Mouse (Mus musculus): Measurements from ENCODE around the gene Osbpl6. TPM values are rescaled to one million over a fixed set of nuclear protein-coding genes. Genes with fewer than 3 reads are reported as not detected.

Gene Osbpl6
- polyA plus RNA-seq, 1 experiment from 2014 or later = 12.7 TPM

DNA sequence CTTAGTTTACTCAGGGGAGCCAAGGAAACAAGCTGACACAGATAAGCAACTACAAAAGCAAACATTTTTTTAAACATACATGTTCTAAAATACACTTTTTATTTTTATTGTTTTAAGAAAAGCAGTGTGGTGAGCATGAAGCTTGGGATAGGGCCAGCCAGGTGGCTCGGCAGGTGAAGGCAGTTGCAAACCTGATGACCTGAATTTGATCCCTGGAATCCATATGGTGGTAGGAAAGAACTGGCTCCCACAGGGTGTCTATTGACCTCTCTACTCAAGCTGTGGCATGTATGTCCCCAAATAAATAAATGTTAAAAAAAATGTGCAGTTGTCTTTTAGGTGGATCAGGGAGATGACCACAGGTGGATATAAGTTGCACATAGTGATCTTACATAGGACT lies 3.2 kb downstream of the Osbpl6 start:
- WGBS = 74% methylated on average over 1 of the region's 1 CpGs
- no peaks in the 10 kb centered on the region for H3K4me1 ChIP-seq (ENCODE audit: control insufficient read depth, insufficient read depth, low read length)
- no peaks in the 10 kb centered on the region for H3K36me3 ChIP-seq (ENCODE audit: control insufficient read depth, insufficient read depth, low read length)
- H3K27ac ChIP-seq (ENCODE audit: low read length) = no peak overlapping the region
- ATAC-seq (ENCODE audit: insufficient number of reproducible peaks, insufficient read depth, low FRiP score, low read depth) = no peak
- H3K4me2 ChIP-seq (replicated peaks; ENCODE audit: low read depth, low read length) = no peak overlapping the region
- no peaks in the 10 kb centered on the region for H3K9me3 ChIP-seq (ENCODE audit: control insufficient read depth, low read depth, low read length)
- H3K27me3 ChIP-seq (ENCODE audit: control insufficient read depth, insufficient read depth, low read length) = no peaks in the 10 kb centered on the region
- no peak overlapping the region for H3K9ac ChIP-seq (replicated peaks; ENCODE audit: low read depth, low read length)
- no peak overlapping the region for H3K4me3 ChIP-seq (ENCODE audit: low read depth, low read length)

DNA sequence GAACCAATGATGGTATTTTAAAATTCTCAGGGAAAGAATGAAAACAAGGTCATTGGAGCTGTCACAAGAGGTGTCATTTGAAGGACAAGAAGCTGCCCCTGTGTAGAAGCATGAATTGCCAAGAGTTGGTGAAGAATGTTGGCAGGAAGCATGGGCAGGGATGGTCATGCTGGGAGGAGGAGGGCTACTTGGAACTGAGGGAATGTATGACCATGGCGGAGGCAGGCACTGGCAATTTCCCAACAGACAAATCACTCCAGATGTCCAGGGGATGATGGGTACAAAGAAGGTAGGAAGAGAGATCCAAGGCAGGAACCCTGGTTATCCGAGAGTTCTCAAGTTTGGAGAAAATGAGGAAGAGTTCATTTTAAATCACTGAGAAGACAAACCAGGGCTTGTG lies 3.7 kb downstream of the Osbpl6 start:
- Histone ChIP-seq H3K36me3 (ENCODE audit: control insufficient read depth, insufficient read depth, low read length) (no peaks in the 10 kb centered on the region), H3K4me3 (ENCODE audit: low read depth, low read length) (no peak overlapping the region), H3K9ac (replicated peaks; ENCODE audit: low read depth, low read length) (no peak overlapping the region), H3K9me3 (ENCODE audit: control insufficient read depth, low read depth, low read length) (no peaks in the 10 kb centered on the region), H3K4me1 (ENCODE audit: control insufficient read depth, insufficient read depth, low read length) (no peaks in the 10 kb centered on the region), H3K27ac (ENCODE audit: low read length) (no peak overlapping the region), H3K4me2 (replicated peaks; ENCODE audit: low read depth, low read length) (no peak overlapping the region), H3K27me3 (ENCODE audit: control insufficient read depth, insufficient read depth, low read length) (no peaks in the 10 kb centered on the region)
- no peak for ATAC-seq (ENCODE audit: insufficient number of reproducible peaks, insufficient read depth, low FRiP score, low read depth)
- 93% methylated on average over 2 of the region's 2 CpGs for WGBS

- H3K27ac ChIP-seq (ENCODE audit: low read length) = no peak overlapping the region
- WGBS = 73% methylated on average over 2 of the region's 2 CpGs
- no peak for ATAC-seq (ENCODE audit: insufficient number of reproducible peaks, insufficient read depth, low FRiP score, low read depth)
These were observed 6.6 kb downstream of the Osbpl6 start for GRCm38 (mm10) chr2:76412924-76413323.

GRCm38 (mm10) chr2:76417446-76418141 lies 11.3 kb downstream of the Osbpl6 start:
- Histone ChIP-seq H3K27me3 (ENCODE audit: control insufficient read depth, insufficient read depth, low read length) (no peaks in the 10 kb centered on the region), H3K4me2 (replicated peaks; ENCODE audit: low read depth, low read length) (no peak overlapping the region), H3K4me3 (ENCODE audit: low read depth, low read length) (no peak overlapping the region), H3K9me3 (ENCODE audit: control insufficient read depth, low read depth, low read length) (no peaks in the 10 kb centered on the region), H3K4me1 (ENCODE audit: control insufficient read depth, insufficient read depth, low read length) (no peaks in the 10 kb centered on the region), H3K36me3 (ENCODE audit: control insufficient read depth, insufficient read depth, low read length) (no peaks in the 10 kb centered on the region), H3K9ac (replicated peaks; ENCODE audit: low read depth, low read length) (no peak overlapping the region), H3K27ac (ENCODE audit: low read length) (no peak overlapping the region)
- WGBS = 93% methylated on average over 14 of the region's 14 CpGs
- no peak for ATAC-seq (ENCODE audit: insufficient number of reproducible peaks, insufficient read depth, low FRiP score, low read depth)

More at GRCm38 (mm10) chr2:76412924-76413323, 6.6 kb downstream of the Osbpl6 start:
- no peaks in the 10 kb centered on the region for H3K4me1 ChIP-seq (ENCODE audit: control insufficient read depth, insufficient read depth, low read length)
- H3K36me3 ChIP-seq (ENCODE audit: control insufficient read depth, insufficient read depth, low read length) = no peaks in the 10 kb centered on the region
- H3K4me3 ChIP-seq (ENCODE audit: low read depth, low read length) = no peak overlapping the region
- H3K27me3 ChIP-seq (ENCODE audit: control insufficient read depth, insufficient read depth, low read length) = no peaks in the 10 kb centered on the region
- H3K4me2 ChIP-seq (replicated peaks; ENCODE audit: low read depth, low read length) = no peak overlapping the region
- H3K9ac ChIP-seq (replicated peaks; ENCODE audit: low read depth, low read length) = no peak overlapping the region
- H3K9me3 ChIP-seq (ENCODE audit: control insufficient read depth, low read depth, low read length) = no peaks in the 10 kb centered on the region

DNA sequence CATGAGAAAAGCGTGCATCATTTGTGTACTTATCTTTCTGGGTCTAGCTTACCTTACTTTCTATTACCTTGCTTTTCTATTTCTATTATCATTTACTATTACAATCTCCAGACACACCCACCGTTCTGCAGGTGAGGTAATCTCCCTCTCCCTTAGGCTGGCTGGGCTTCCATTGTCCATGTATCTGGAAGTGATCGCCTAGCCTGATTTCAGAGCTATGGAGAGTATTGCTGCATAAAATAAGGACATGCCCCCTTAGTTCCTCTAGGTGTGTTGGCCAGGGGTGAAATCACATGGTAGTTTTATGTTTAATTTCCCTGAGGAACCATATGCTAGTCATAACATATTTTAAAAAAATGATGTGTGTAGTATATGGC lies 11.8 kb downstream of the Osbpl6 start:
- Histone ChIP-seq H3K4me1 (ENCODE audit: control insufficient read depth, insufficient read depth, low read length) (no peaks in the 10 kb centered on the region), H3K27me3 (ENCODE audit: control insufficient read depth, insufficient read depth, low read length) (no peaks in the 10 kb centered on the region), H3K36me3 (ENCODE audit: control insufficient read depth, insufficient read depth, low read length) (no peaks in the 10 kb centered on the region), H3K4me2 (replicated peaks; ENCODE audit: low read depth, low read length) (no peak overlapping the region), H3K27ac (ENCODE audit: low read length) (no peak overlapping the region), H3K9me3 (ENCODE audit: control insufficient read depth, low read depth, low read length) (no peaks in the 10 kb centered on the region), H3K9ac (replicated peaks; ENCODE audit: low read depth, low read length) (no peak overlapping the region), H3K4me3 (ENCODE audit: low read depth, low read length) (no peak overlapping the region)
- no peak for ATAC-seq (ENCODE audit: insufficient number of reproducible peaks, insufficient read depth, low FRiP score, low read depth)
- 84% methylated on average over 3 of the region's 3 CpGs for WGBS

DNA sequence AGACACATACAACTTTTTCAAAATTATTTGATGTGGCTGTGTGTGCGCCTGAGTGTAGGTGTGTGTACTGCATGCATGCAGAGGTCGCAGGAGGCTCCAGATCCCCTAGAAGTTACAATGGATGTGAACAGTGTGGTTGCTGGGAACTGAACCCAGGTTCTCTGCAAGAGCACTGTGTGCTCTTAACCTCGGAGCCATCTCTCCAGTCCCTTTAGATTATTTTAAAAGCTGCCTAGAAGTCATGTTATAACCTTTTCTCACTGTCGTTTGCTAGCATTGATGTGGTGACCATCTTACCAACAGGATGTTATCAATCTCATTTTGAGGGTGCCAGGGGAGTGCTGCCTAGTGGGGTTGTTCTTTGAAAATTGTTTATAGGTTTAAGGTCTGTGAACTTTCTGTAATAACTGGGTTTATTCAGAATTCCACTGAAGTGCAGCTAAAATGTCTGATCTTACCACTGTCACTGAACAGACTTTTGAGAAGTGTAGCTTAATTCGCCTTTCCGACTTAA lies 15.2 kb downstream of the Osbpl6 start:
- 69% methylated on average over 6 of the region's 6 CpGs for WGBS
- no peak for ATAC-seq (ENCODE audit: insufficient number of reproducible peaks, insufficient read depth, low FRiP score, low read depth)

GRCm38 (mm10) chr2:76426816-76427215 lies 20.5 kb downstream of the Osbpl6 start:
- H3K4me1 ChIP-seq (ENCODE audit: control insufficient read depth, insufficient read depth, low read length) = no peaks in the 10 kb centered on the region
- no peak overlapping the region for H3K4me3 ChIP-seq (ENCODE audit: low read depth, low read length)
- no peak overlapping the region for H3K4me2 ChIP-seq (replicated peaks; ENCODE audit: low read depth, low read length)
- ATAC-seq (ENCODE audit: insufficient number of reproducible peaks, insufficient read depth, low FRiP score, low read depth) = no peak
- H3K9me3 ChIP-seq (ENCODE audit: control insufficient read depth, low read depth, low read length) = no peaks in the 10 kb centered on the region
- no peaks in the 10 kb centered on the region for H3K36me3 ChIP-seq (ENCODE audit: control insufficient read depth, insufficient read depth, low read length)
- H3K27ac ChIP-seq (ENCODE audit: low read length) = no peak overlapping the region
- H3K9ac ChIP-seq (replicated peaks; ENCODE audit: low read depth, low read length) = no peak overlapping the region
- no peaks in the 10 kb centered on the region for H3K27me3 ChIP-seq (ENCODE audit: control insufficient read depth, insufficient read depth, low read length)
- 47% methylated on average over 3 of the region's 3 CpGs for WGBS

More for the DNA sequence above, 15.2 kb downstream of the Osbpl6 start:
- no peaks in the 10 kb centered on the region for H3K4me1 ChIP-seq (ENCODE audit: control insufficient read depth, insufficient read depth, low read length)
- H3K4me2 ChIP-seq (replicated peaks; ENCODE audit: low read depth, low read length) = no peak overlapping the region
- no peaks in the 10 kb centered on the region for H3K9me3 ChIP-seq (ENCODE audit: control insufficient read depth, low read depth, low read length)
- no peaks in the 10 kb centered on the region for H3K36me3 ChIP-seq (ENCODE audit: control insufficient read depth, insufficient read depth, low read length)
- no peaks in the 10 kb centered on the region for H3K27me3 ChIP-seq (ENCODE audit: control insufficient read depth, insufficient read depth, low read length)
- no peak overlapping the region for H3K4me3 ChIP-seq (ENCODE audit: low read depth, low read length)
- H3K9ac ChIP-seq (replicated peaks; ENCODE audit: low read depth, low read length) = no peak overlapping the region
- no peak overlapping the region for H3K27ac ChIP-seq (ENCODE audit: low read length)

GRCm38 (mm10) chr2:76429318-76429717 lies 23.0 kb downstream of the Osbpl6 start:
- WGBS = 76% methylated on average over 3 of the region's 3 CpGs
- H3K27me3 ChIP-seq (ENCODE audit: control insufficient read depth, insufficient read depth, low read length) = no peaks in the 10 kb centered on the region
- no peak for ATAC-seq (ENCODE audit: insufficient number of reproducible peaks, insufficient read depth, low FRiP score, low read depth)

DNA sequence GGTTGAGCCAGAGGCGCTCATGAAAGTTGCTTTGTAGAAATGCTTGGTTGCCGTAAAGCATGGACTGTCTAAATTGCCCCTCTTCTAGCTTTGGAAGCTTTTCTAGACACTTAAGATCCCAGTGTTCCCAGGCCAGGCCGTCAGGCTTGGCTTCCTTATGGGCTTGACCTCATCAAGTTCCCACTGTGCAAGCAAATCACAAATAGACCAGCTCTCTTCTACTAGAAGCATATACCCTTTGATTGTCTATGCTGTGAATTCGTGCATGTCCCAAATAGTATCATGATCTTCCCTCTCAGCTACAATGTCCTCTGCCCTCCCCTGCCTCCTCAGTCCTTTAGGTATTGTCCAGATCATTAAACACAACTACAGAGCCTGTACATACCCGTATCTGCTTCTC lies 23.5 kb downstream of the Osbpl6 start:
- Histone ChIP-seq H3K27me3 (ENCODE audit: control insufficient read depth, insufficient read depth, low read length) (no peaks in the 10 kb centered on the region), H3K4me2 (replicated peaks; ENCODE audit: low read depth, low read length) (no peak overlapping the region), H3K4me1 (ENCODE audit: control insufficient read depth, insufficient read depth, low read length) (no peaks in the 10 kb centered on the region), H3K9me3 (ENCODE audit: control insufficient read depth, low read depth, low read length) (no peaks in the 10 kb centered on the region), H3K4me3 (ENCODE audit: low read depth, low read length) (no peak overlapping the region), H3K36me3 (ENCODE audit: control insufficient read depth, insufficient read depth, low read length) (no peaks in the 10 kb centered on the region), H3K27ac (ENCODE audit: low read length) (no peak overlapping the region), H3K9ac (replicated peaks; ENCODE audit: low read depth, low read length) (no peak overlapping the region)
- WGBS = 81% methylated on average over 5 of the region's 5 CpGs
- no peak for ATAC-seq (ENCODE audit: insufficient number of reproducible peaks, insufficient read depth, low FRiP score, low read depth)

More at GRCm38 (mm10) chr2:76429318-76429717, 23.0 kb downstream of the Osbpl6 start:
- Histone ChIP-seq H3K4me3 (ENCODE audit: low read depth, low read length) (no peak overlapping the region), H3K27ac (ENCODE audit: low read length) (no peak overlapping the region), H3K9me3 (ENCODE audit: control insufficient read depth, low read depth, low read length) (no peaks in the 10 kb centered on the region), H3K4me2 (replicated peaks; ENCODE audit: low read depth, low read length) (no peak overlapping the region), H3K9ac (replicated peaks; ENCODE audit: low read depth, low read length) (no peak overlapping the region), H3K4me1 (ENCODE audit: control insufficient read depth, insufficient read depth, low read length) (no peaks in the 10 kb centered on the region), H3K36me3 (ENCODE audit: control insufficient read depth, insufficient read depth, low read length) (no peaks in the 10 kb centered on the region)

Measured in stomach, embryonic 14.5 days (tissue).